Mouse (Mus musculus): ENCODE data around the gene Sgsm1. TPM values are rescaled to one million over a fixed set of nuclear protein-coding genes. Genes with fewer than 3 reads are reported as not detected.

The Sgsm1 gene
- polyA plus RNA-seq, 1 experiment, result not detected

DNA sequence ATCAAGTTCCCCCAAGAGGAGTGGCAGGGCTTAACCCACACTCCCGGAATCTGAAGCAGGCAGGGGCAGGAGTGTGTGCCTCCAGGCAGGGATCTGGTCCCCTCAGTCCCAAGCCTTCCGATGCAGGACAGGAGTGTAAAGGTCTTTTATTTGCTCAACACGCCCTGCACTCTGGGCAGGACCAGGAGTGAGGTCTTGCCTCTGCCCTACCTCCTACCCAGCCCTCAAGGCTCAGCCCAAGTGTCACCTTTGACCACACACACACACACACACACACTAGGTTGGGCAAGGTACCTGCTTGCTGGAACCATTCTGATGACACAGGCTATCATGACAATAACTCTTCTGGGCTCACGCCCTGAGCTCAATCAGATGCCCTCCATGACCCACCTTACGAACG is 91.1 kb downstream of the Sgsm1 start:
- 88% methylated on average over 6 of the region's 6 CpGs for WGBS

DNA sequence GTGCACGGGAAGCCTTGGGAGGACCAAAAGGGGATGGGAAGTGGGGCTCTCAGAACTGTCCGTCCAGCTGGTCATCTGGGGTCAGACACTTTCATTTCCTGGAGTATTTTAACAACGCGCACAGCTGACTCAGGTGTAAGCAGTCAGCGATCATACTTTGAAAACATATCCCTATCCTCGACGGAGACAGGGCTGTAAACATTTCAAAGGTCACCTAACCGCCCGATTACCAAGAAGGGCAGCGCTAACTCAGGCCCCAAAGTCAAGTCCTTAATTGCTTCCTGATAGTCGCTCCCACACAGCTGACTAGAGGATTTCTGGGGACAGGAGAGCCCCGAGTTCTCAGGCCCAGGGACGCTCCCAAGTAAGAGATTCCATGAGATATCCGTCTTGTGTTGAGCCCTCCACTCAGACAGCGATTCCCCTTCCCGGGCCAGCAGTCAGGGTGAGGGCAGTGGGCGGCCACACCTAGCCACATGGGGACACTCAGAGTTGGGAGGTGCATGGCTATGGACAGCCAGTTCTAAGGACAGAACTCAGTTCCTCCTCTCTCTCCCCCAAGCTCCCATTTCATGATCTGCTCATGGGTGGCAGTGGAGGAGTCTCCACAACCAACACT is 91.9 kb downstream of the Sgsm1 start:
- Histone ChIP-seq H3K27ac (ENCODE audit: insufficient read depth, low read depth, low read length) (no peak overlapping the region), H3K4me3 (ENCODE audit: insufficient read depth, low read depth, low read length) (no peak overlapping the region), H3K4me1 (ENCODE audit: control insufficient read depth, insufficient read depth, low read length) (peaks cover 20% of the 10 kb centered on the region)
- TF ChIP-seq CTCF (IDR thresholded peaks at IDR 0.05; ENCODE audit: insufficient read depth, low read depth, low read length), result no peak
- TF ChIP-seq POLR2A (IDR thresholded peaks at IDR 0.05; ENCODE audit: insufficient read depth, low read depth, low read length), result no peak
- WGBS, result 88% methylated on average over 17 of the region's 17 CpGs

More for the DNA sequence above, 91.1 kb downstream of the Sgsm1 start:
- H3K4me1 ChIP-seq (ENCODE audit: control insufficient read depth, insufficient read depth, low read length), result peaks cover 20% of the 10 kb centered on the region
- no peak overlapping the region for H3K27ac ChIP-seq (ENCODE audit: insufficient read depth, low read depth, low read length)
- no peak overlapping the region for H3K4me3 ChIP-seq (ENCODE audit: insufficient read depth, low read depth, low read length)
- TF ChIP-seq CTCF (IDR thresholded peaks at IDR 0.05; ENCODE audit: insufficient read depth, low read depth, low read length), result no peak
- no peak for TF ChIP-seq POLR2A (IDR thresholded peaks at IDR 0.05; ENCODE audit: insufficient read depth, low read depth, low read length)

DNA sequence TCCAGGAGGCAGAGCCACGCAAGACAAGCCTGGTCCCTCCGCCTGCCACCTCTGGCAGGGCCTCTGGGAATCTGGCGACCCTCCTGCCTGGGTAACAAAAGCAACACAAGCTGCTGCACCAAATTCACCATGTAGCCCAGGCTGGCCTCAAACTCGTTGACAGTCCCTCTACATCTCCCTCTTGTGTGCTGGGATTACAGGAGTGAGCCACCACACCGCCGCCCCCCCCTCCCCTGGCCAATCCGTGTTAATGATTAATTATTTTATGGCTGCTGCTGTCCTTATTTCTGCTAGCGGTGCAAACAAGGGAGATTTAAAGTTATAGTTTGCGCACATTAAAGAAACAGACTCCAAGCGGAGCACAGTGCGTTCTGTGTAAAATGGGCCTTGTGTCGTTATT is 93.5 kb downstream of the Sgsm1 start:
- Histone ChIP-seq H3K4me1 (ENCODE audit: control insufficient read depth, insufficient read depth, low read length) (peaks cover 20% of the 10 kb centered on the region), H3K4me3 (ENCODE audit: insufficient read depth, low read depth, low read length) (no peak overlapping the region), H3K27ac (ENCODE audit: insufficient read depth, low read depth, low read length) (no peak overlapping the region)
- 82% methylated on average over 12 of the region's 12 CpGs for WGBS
- TF ChIP-seq CTCF (IDR thresholded peaks at IDR 0.05; ENCODE audit: insufficient read depth, low read depth, low read length) (no peak), POLR2A (IDR thresholded peaks at IDR 0.05; ENCODE audit: insufficient read depth, low read depth, low read length) (no peak)

DNA sequence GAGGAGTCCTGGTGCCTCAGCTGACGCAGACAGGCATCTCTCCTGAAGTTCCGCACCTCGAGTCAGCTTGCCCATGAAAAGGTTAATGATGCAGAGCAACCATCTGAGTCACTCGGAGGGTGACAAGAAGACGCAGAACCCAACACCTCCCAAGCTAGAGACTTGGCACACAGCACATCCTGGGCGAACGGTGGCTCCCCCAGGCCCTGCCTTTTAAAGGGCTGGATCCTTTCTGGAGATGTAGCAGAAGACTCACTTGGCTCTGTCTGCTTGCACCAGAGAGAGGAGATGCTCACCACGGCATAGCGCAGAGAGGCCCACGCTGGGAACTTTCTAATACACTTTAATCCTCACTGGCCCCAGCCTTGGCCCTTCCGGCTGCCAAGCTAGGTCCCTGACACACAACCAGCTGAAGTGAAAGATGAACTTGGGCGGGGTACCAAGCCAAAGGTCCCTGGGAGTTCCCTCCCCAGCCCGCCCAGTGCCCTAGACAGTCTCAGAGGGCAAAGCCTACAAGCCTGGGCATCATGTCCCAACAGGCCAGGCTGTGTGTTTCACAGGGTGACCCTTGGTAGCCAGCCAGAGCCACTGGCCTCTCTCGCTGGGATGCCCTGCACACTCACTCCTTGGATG is 94.1 kb downstream of the Sgsm1 start:
- no peak overlapping the region for H3K27ac ChIP-seq (ENCODE audit: insufficient read depth, low read depth, low read length)
- TF ChIP-seq CTCF (IDR thresholded peaks at IDR 0.05; ENCODE audit: insufficient read depth, low read depth, low read length), result no peak
- TF ChIP-seq POLR2A (IDR thresholded peaks at IDR 0.05; ENCODE audit: insufficient read depth, low read depth, low read length), result no peak
- no peak overlapping the region for H3K4me3 ChIP-seq (ENCODE audit: insufficient read depth, low read depth, low read length)
- 55% methylated on average over 14 of the region's 14 CpGs for whole genome bisulfite sequencing
- H3K4me1 ChIP-seq (ENCODE audit: control insufficient read depth, insufficient read depth, low read length), result peaks cover 20% of the 10 kb centered on the region

DNA sequence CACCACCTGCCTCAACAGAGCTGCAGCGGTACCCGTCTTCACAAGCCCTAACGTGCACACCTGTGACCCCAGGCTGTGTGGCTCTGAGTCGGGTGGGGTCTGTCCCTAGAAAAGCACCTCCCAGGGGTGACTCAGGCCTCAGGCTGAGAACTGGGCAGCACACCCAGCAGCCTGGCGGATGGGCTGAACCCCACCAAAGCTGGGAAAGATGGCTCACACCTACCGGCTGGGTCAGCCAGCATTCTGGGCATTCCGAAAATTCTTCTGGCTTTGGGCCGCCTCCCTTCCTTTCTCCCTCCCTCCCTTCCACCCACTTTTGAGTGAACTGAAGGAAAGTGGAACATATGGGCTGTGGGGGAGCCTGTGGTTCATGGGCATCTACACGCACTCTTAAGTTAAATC is 95.0 kb downstream of the Sgsm1 start:
- no peak overlapping the region for H3K27ac ChIP-seq (ENCODE audit: insufficient read depth, low read depth, low read length)
- TF ChIP-seq CTCF (IDR thresholded peaks at IDR 0.05; ENCODE audit: insufficient read depth, low read depth, low read length) (no peak), POLR2A (IDR thresholded peaks at IDR 0.05; ENCODE audit: insufficient read depth, low read depth, low read length) (no peak)
- WGBS, result 87% methylated on average over 9 of the region's 9 CpGs
- peaks cover 15% of the 10 kb centered on the region for H3K4me1 ChIP-seq (ENCODE audit: control insufficient read depth, insufficient read depth, low read length)
- no peak overlapping the region for H3K4me3 ChIP-seq (ENCODE audit: insufficient read depth, low read depth, low read length)

DNA sequence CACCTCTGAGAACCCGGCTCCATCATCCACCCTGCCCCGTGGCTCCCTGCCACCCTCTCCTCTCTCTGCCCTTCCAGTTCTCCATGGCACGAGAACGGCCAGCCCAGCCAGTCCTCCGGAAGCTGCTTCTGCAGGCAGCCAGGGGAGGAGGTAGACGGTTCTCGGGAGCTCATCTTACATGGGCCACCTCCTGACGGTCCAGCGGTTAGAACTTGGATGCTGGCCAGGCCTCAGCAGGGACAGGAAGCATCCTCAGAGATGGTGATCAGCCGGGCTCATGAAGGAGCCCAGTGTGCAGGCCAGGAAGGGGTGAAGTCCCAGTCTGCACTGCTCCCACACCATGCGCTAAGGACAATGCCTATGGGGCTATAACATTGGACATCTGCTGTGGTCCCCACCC is 96.1 kb downstream of the Sgsm1 start:
- peaks cover 20% of the 10 kb centered on the region for H3K4me1 ChIP-seq (ENCODE audit: control insufficient read depth, insufficient read depth, low read length)
- no peak overlapping the region for H3K4me3 ChIP-seq (ENCODE audit: insufficient read depth, low read depth, low read length)
- no peak overlapping the region for H3K27ac ChIP-seq (ENCODE audit: insufficient read depth, low read depth, low read length)
- TF ChIP-seq CTCF (IDR thresholded peaks at IDR 0.05; ENCODE audit: insufficient read depth, low read depth, low read length) (no peak), POLR2A (IDR thresholded peaks at IDR 0.05; ENCODE audit: insufficient read depth, low read depth, low read length) (no peak)
- 65% methylated on average over 11 of the region's 11 CpGs for WGBS

DNA sequence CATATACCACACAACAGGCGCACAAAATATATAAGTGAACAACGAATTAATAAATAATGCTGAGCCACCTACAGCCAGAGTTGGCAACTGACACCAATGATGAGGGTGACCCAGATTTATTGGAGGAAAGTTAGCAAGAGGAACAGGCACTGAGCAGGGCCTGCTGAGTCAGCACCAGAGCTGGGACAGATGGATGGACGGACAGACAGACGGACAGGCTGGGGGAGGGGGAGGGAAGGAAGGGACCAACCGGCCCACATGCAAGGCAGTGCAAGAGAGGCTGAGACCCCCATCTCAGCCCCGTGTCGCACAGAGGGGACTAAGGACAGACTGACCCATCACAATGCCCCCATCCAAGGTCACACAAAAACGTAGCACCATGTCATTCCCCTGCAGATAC is 96.5 kb downstream of the Sgsm1 start:
- peaks cover 24% of the 10 kb centered on the region for H3K4me1 ChIP-seq (ENCODE audit: control insufficient read depth, insufficient read depth, low read length)
- TF ChIP-seq POLR2A (IDR thresholded peaks at IDR 0.05; ENCODE audit: insufficient read depth, low read depth, low read length), result no peak
- TF ChIP-seq CTCF (IDR thresholded peaks at IDR 0.05; ENCODE audit: insufficient read depth, low read depth, low read length), result no peak
- H3K4me3 ChIP-seq (ENCODE audit: insufficient read depth, low read depth, low read length), result no peak overlapping the region
- 84% methylated on average over 8 of the region's 8 CpGs for WGBS
- no peak overlapping the region for H3K27ac ChIP-seq (ENCODE audit: insufficient read depth, low read depth, low read length)

DNA sequence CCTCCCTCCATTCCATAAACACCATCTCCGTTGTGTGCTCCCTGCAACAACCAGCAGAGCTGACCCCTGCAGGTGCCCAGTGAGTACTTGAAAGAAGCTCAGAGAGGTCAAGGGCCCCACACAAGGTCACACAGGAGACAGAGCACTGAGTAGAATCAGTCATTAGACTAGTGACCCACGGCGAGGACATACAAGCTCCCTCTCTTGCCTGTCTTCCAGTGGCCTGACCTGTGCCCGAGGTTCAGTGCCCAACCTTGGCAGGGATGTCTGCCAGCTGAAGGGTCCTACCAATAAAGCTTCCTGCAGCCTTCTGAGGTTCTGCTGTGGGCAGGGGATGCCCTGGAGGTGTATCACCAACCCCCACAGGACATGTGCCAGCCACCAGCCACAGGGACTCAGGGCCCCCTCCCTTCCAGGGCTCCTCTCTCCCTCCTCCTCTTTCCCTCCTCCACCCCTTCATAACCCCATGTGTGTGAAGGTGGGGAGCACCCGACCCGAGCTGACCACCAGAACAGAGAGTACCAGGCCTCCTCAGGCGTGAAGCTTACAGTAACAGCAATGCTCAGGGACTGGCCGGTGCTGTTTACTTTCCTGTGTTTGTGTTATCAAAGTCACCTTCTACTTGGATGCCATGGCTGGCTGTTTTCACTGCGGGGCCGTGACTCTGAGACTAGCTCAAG is 98.3 kb downstream of the Sgsm1 start:
- TF ChIP-seq POLR2A (IDR thresholded peaks at IDR 0.05; ENCODE audit: insufficient read depth, low read depth, low read length), result no peak
- Histone ChIP-seq H3K4me1 (ENCODE audit: control insufficient read depth, insufficient read depth, low read length) (peaks cover 30% of the 10 kb centered on the region), H3K27ac (ENCODE audit: insufficient read depth, low read depth, low read length) (no peak overlapping the region), H3K4me3 (ENCODE audit: insufficient read depth, low read depth, low read length) (no peak overlapping the region)
- WGBS, result 80% methylated on average over 10 of the region's 10 CpGs

DNA sequence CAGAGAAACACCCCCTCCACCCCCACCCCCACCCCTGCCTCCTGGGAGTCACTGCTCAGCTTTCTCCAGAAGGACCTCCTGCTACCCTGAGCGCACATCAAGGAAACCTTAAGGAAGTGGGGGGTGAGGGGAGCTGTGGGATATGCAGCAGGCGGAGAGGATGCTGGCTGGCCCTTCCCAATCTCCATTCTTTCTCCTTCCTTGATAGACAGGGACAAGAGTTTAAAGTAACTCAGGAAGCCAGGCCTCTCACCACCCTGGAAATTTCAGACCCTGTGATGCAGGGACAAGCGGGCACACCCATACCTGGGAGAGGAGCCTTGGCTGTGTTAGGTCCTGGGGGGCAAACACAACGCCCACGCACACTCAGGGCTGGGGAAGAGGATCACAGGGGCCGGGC is 100.3 kb downstream of the Sgsm1 start:
- H3K27ac ChIP-seq (ENCODE audit: insufficient read depth, low read depth, low read length), result no peak overlapping the region
- H3K4me3 ChIP-seq (ENCODE audit: insufficient read depth, low read depth, low read length), result no peak overlapping the region
- WGBS, result 75% methylated on average over 6 of the region's 6 CpGs
- peaks cover 20% of the 10 kb centered on the region for H3K4me1 ChIP-seq (ENCODE audit: control insufficient read depth, insufficient read depth, low read length)
- TF ChIP-seq POLR2A (IDR thresholded peaks at IDR 0.05; ENCODE audit: insufficient read depth, low read depth, low read length), result no peak
- TF ChIP-seq CTCF (IDR thresholded peaks at IDR 0.05; ENCODE audit: insufficient read depth, low read depth, low read length), result no peak
